Mouse (Mus musculus): ENCODE results near the gene Kncn.

Gene Kncn

DNA sequence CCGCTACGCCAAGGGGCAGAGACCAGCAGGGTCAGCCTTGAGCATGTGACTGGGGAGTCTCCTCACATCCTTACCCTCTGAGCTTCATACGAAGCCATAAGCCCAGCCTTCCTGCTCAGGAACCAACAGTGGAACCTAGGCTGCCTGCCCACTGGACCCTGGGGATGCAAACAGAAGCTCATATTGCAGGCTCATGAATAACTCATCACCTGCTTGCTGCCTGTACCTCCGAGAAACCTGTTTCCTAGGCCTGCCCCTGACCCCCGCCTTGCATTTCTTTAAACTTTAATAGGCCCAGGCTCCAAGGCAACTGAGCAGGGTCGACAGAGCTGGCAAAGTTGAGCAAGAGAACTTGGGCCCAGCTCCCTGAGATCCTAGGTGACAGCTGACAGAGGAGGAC lies at the start of gene Kncn:
Gene Kncn (plus strand): TSS at position 379 of the 400 bp plus-strand sequence.
- no peak for DNase-seq (ENCODE audit: low spot score)

DNA sequence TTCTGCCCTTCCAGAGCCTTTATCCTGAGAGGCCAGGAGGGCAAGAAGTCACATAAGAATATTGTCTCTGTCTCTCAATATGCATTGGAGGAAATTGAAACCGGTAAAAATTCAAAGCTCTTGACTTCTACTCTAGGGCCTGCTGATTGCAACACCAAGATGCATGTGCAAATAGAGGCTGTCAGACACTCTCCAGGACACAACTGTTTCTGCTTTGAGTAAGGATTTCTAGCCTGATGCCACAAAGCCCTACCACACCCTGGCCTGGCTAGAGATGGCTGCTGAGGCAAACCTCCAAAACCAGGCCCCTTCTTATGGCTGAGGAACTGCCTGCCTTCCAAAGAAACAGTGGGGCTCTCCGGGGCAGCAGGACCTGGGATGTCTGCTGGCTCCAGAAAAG lies 48.6 kb upstream of the Kncn start:
- DNase-seq (ENCODE audit: low spot score), result no peak

GRCm38 (mm10) chr4:115838196-115838595 lies 46.0 kb upstream of the Kncn start:
- DNase-seq (ENCODE audit: low spot score), result no peak

GRCm38 (mm10) chr4:115838696-115839641 lies 45.2 kb upstream of the Kncn start, which contains the start of gene Mknk1:
TSS of gene Mknk1 (plus strand) at chr4:115839198.
- DNase-seq (ENCODE audit: low spot score), result peak; percentile 91

GRCm38 (mm10) chr4:115839956-115840355 lies 44.2 kb upstream of the Kncn start:
- DNase-seq (ENCODE audit: low spot score), result no peak

GRCm38 (mm10) chr4:115840842-115841241 lies 43.4 kb upstream of the Kncn start:
- DNase-seq (ENCODE audit: low spot score), result no peak

DNA sequence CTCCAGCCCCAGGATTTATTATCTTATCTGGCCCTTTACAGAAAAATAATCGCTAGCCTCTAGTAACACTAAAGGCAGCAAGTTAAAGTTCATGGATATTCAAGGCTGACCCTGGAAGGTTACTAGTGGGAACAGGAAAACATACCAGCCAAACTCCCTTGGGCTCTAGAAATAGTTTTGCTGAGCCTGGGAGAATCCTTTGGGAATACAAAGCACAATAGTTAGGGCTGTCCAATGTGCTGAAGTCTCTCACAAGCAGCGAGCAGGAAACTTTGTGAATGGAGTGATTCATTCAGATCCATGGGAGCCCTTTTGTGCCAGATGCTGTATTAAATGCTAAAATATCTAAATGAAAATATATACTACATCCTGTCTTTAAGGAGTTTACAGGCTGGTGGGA lies 37.5 kb upstream of the Kncn start:
- no peak for DNase-seq (ENCODE audit: low spot score)

DNA sequence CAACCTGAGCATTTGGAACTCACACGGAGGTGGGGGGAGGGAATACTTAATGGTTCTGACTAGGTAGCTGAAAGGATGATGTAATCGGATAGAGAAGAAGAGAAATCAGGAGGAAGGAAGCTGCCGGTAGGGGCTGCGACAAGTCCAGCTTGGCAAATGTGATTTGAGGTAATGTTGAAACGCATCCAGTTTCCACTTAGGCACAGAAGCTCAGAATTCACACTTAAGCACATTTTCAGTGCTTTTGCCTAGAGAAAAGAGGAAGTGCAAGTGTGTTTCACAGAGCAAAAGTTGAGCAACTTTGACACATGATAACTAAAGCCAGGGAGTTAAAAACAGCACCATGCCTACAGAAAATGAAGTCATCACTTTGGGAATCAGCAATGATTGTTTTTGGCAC lies 36.8 kb upstream of the Kncn start:
- DNase-seq (ENCODE audit: low spot score), result no peak

DNA sequence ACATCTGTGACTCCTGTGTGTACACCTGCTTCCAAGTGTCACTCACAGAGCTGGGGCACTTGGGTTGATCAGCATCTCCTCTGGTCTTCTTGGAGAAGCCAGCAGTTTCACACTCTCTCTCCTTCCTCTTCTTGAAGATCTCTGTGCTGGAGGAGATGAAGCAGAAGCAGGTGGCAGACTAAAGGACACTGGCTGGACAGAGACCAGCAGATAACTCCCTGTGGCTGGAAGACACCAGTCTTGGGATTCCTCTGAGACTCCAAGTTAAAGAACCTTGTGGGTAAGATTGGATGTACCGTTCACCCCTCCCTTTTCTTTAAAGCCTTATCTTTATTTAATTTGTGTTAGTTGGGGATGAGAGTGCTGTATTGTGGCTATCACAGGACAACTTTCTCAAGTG lies 36.1 kb upstream of the Kncn start:
- no peak for DNase-seq (ENCODE audit: low spot score)

DNA sequence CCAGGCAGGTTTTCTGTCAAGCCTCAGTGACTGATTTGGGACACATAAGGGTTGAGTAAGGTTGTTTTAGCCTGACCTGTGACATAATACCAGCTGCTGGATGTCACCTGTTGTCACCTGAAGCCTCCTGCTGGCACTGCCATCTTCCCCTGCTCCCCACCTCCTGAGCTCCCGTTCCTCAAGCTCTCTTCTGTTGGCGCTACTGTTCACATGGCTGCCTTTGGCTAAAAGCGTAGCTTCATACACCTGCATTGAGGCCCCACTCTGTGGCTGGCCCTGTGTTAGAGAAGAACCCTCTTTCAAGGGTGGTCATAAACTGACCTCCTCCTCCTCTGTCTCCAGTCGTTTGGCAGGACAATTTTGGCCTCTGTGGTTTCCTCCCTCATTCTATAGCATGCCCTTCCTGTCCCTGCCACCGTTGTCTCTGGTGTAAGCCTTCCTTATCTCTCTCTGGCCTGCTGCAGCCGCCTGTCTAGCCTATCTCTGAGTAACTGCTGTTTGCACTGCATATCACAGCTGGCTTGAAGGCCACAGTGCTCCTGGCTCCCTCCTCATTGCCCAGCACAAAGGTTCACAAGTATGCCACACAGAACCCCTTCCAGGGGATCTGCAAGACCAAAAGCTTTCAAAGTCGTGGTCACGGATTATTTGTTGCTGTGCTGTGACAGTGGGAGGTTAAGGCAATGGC lies 35.1 kb upstream of the Kncn start:
- DNase-seq (ENCODE audit: low spot score), result no peak

- DNase-seq (ENCODE audit: low spot score), result no peak
Measured at GRCm38 (mm10) chr4:115850111-115850510, 34.1 kb upstream of the Kncn start.

DNA sequence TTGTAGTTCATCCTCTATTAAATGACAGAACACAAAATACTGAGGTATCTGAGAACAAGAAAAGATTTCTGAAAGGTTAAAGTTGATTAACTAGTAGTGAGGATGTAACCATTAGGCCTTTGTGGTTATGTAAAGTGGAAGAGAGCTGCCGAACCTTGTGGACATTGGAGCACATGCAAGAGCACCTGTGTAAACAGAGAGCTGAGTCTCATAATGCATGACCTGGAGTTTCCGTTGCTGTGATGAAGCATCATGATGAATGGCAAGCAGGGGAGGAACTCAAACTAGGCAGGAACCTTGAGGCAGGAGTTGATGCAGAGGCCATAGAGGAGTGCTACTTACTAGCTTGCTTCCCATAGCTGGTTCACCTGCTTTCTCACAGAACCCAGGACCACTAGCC lies 33.6 kb upstream of the Kncn start:
- no peak for DNase-seq (ENCODE audit: low spot score)

- DNase-seq (ENCODE audit: low spot score), result no peak
Measured at GRCm38 (mm10) chr4:115851569-115851968, 32.6 kb upstream of the Kncn start.

DNA sequence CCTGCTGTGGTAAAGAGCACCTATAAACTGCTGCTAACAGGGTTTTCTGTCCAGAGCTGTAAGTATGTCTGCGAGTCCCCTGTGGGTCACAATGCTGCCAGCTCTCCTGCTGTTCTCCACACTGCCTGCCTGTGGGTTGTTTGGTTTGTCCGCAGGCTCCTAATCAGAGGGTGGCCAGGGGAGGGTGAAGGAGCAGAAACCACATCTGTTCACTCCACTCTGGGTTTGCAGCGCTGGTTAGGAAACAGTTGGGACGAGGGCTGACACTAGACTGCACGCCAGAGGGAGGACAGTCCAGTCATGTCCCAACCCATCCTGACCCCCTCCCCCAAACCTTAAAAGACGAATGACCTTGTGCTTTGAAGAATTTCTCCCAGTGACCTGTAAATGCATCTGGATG lies 29.1 kb upstream of the Kncn start:
- no peak for DNase-seq (ENCODE audit: low spot score)

DNA sequence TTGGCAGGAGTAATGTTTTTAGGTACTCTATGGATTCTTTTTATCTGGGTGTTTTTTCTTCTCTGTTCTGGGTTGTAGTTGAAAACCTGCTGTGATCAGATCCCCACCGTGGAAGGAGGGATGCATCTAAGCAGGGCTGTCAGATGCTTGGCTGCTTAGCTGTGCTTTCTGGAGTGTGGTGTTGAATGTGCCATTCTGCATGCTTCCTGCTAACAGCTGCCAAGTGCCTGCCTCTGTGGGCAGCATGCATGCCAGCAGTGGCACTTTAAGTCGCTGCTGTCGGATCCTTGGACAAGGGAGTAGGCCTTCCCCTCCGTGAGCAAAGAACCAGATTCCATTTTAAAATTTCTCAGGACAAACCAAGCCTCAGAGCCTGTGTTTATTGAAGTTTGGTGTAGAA lies 28.6 kb upstream of the Kncn start:
- DNase-seq (ENCODE audit: low spot score), result no peak

GRCm38 (mm10) chr4:115856282-115856681 lies 27.9 kb upstream of the Kncn start:
- DNase-seq (ENCODE audit: low spot score), result no peak

DNA sequence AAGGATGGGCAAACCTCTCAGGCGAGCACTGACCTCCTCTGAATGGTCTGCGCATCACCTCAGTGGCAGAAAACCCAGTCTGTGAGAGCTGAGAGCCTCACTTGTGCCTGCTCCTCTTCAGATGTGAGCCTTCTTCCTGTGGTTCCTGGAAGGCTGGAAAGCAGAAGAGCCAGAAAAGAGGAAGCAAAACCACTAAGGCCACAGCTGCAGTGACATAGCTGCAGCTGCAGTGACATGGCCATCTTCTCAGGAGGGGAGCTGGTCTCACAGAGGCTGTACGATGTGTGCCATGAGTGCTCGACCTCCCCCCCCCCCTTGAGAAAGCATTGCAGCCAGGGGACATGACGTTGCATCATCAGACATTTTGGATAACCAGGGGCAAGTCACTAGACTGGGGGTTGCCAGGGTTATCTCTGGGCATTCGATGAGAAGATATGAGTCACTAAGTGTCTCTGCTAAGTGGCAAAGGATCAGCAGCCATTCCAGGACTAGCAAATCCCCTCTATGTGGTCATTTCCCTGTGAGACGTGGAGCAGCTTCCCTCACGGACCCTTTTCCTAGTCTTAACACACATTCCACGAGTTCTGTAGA lies 26.8 kb upstream of the Kncn start:
- no peak for DNase-seq (ENCODE audit: low spot score)

DNA sequence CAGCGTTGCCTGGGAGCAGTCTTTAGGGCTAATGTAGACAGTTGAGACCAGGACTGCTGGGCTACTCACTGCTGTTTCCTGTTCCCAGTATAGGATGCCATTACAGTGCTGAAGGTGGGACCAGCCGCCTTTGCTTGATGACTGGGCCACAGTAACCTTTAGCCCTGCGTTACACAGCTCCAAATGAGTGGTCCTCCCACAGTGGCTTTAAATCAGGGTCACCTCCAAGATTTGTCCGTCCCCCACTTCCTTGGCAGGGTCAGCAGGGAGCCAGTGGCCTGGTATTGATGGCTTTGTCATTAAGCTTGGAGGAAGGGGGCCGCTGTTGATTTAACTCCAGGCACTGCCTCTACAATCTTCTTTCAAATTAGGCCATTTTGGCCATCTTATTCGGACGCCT lies 20.8 kb upstream of the Kncn start:
- no peak for DNase-seq (ENCODE audit: low spot score)

- DNase-seq (ENCODE audit: low spot score), result no peak
Measured at GRCm38 (mm10) chr4:115863880-115864279, 20.3 kb upstream of the Kncn start.

GRCm38 (mm10) chr4:115869512-115870210 lies 14.5 kb upstream of the Kncn start:
- no peak for DNase-seq (ENCODE audit: low spot score)

DNA sequence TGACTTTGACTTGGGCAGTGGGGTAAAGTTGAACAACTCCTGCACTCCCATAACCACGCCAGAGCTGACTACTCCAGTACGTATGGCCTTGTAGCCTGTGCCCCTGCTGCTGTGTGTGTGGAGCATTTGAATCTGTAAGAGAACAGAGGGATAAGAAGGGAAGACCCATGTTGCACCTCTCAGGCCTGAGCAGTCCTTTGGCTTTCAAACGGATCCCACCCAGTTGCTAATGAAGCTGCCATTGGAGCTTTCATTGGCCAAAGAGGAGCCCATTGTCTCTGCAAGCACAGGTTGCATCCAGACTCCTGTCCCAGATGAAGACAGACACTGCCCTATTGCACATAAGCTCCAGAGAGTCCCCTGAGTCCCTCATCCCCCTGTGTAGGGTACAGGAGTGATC lies 11.0 kb upstream of the Kncn start:
- no peak for DNase-seq (ENCODE audit: low spot score)

DNA sequence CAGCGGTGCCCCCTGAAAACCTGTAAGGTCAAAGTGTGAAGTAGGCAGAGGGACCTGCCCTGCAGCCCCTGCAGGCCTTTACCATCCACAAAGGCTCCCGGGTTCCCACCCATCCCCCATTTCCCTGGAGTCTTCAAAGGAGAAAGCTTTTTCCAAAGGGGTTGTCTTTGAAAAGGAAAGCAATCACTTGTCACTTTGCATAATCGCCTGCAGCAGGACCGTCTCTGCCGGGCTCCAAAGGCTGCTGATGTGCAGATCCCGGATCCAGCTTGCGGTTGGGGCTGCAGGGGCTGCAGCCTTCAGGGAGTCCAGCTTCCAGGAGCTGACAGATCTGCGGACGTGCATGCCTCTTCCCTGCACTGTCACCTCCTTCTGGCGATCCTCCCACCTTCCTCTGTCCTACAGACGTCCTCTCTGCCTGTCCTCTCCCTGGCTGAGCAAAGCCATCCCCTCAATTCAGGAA lies 6.0 kb upstream of the Kncn start:
- DNase-seq (ENCODE audit: low spot score), result no peak

Data from urinary bladder, postnatal 25 days (tissue).